Mouse (Mus musculus): ENCODE results near the gene Ndufa11.

Gene Ndufa11

GRCm38 (mm10) chr17:56761077-56761476, 43.5 kb downstream of the Ndufa11 start:
- no peak for DNase-seq (ENCODE audit: low spot score)

- peak; percentile 84 for DNase-seq (ENCODE audit: low spot score)
Observed at GRCm38 (mm10) chr17:56761991-56762410, 44.4 kb downstream of the Ndufa11 start.

GRCm38 (mm10) chr17:56762769-56763731, 45.5 kb downstream of the Ndufa11 start:
- DNase-seq (ENCODE audit: low spot score): peak; percentile 55

- DNase-seq (ENCODE audit: low spot score): no peak
Observed at GRCm38 (mm10) chr17:56763741-56764250, 46.2 kb downstream of the Ndufa11 start.

- peak; percentile 89 for DNase-seq (ENCODE audit: low spot score)
Observed at GRCm38 (mm10) chr17:56764474-56765354, 47.1 kb downstream of the Ndufa11 start, which contains the start of gene Dus3l. Gene Dus3l (plus strand): TSS chr17:56764757.

- DNase-seq (ENCODE audit: low spot score): no peak
Observed at GRCm38 (mm10) chr17:56765431-56765830, 47.9 kb downstream of the Ndufa11 start.

- no peak for DNase-seq (ENCODE audit: low spot score)
Observed at GRCm38 (mm10) chr17:56766631-56767405, 49.3 kb downstream of the Ndufa11 start.

GRCm38 (mm10) chr17:56767531-56768135, 50.1 kb downstream of the Ndufa11 start:
- no peak for DNase-seq (ENCODE audit: low spot score)

GRCm38 (mm10) chr17:56768941-56769340, 51.4 kb downstream of the Ndufa11 start:
- no peak for DNase-seq (ENCODE audit: low spot score)

- DNase-seq (ENCODE audit: low spot score): no peak
Observed at GRCm38 (mm10) chr17:56769950-56770349, 52.4 kb downstream of the Ndufa11 start, which contains the start of gene Prr22. Gene Prr22 (plus strand): TSS chr17:56770250.
